Mouse (Mus musculus) ES-E14 (cell line): ENCODE measurements around the gene Gjd3.

Source experiments
- MAFK ChIP-seq: IDR thresholded peaks from 2 replicates; pipeline ENCODE4 v1.6.1; 2014; ENCODE audit warnings: mild to moderate bottlenecking, low read depth, low read length, inconsistent platforms; ENCODE audit not compliant: insufficient read depth
- ZC3H11A ChIP-seq: IDR thresholded peaks from 2 replicates; pipeline ENCODE4 v1.6.1; 2012; ENCODE audit warnings: low read depth, mild to moderate bottlenecking, inconsistent platforms, low read length, borderline replicate concordance

GRCm38 (mm10) chr11:98949242-98949957 lies 33.4 kb downstream of the Gjd3 start:
- TF ChIP-seq ZC3H11A: no peak
- no peak for TF ChIP-seq MAFK
